Mouse (Mus musculus): ENCODE measurements around the gene Clic5. TPM values are rescaled to one million over a fixed set of nuclear protein-coding genes. Genes with fewer than 3 reads are reported as not detected.

Clic5 gene
- total and polyA plus RNA-seq, 2 experiments from 2014 or later, result 0.69 to 0.78 TPM

DNA sequence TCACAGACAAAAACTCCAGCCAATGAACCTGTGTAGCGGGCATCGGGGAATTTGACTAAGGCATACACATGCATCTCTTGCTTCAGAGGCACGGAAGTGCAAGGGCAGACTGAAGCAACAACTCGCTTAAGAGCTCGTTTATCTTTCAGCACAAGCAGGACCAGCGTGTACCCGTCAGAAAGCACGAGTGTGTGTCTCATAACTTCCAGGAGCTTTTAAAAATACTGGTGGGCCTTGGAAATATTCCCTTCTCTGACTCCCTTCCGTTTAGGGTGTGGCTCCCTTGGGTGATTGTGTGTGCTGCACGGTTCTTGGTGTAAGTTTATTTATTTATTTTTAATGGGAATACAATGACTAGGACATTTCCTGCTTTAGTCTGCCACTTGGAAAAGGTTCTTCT, 41.7 kb downstream of the Clic5 start:
- Histone ChIP-seq H3K4me3 (ENCODE audit: low read length) (no peak overlapping the region), H3K27me3 (ENCODE audit: insufficient read depth, low read length) (no peaks in the 10 kb centered on the region), H3K36me3 (ENCODE audit: insufficient read depth, low read length) (no peaks in the 10 kb centered on the region), H3K4me2 (ENCODE audit: low read depth, low read length) (no peak overlapping the region), H3K9me3 (ENCODE audit: low read length) (peaks cover 3% of the 10 kb centered on the region; the same call in 1 of the 2 replicates), H3K4me1 (ENCODE audit: insufficient read depth, low read length) (no peaks in the 10 kb centered on the region), H3K27ac (no peak overlapping the region), H3K9ac (replicated peaks; ENCODE audit: low read length) (no peak overlapping the region)
- WGBS, result 77% methylated on average over 10 of the region's 10 CpGs
- TF ChIP-seq CTCF (IDR thresholded peaks at IDR 0.05; ENCODE audit: low read depth), result no peak
- DNase-seq (ENCODE audit: low spot score), result no peak
- ATAC-seq, result no peak

- Histone ChIP-seq H3K27me3 (ENCODE audit: insufficient read depth, low read length) (no peaks in the 10 kb centered on the region), H3K9ac (replicated peaks; ENCODE audit: low read length) (no peak overlapping the region), H3K4me3 (ENCODE audit: low read length) (no peak overlapping the region), H3K27ac (peak overlapping the region; percentile 58; the same call in 1 of the 2 replicates), H3K9me3 (ENCODE audit: low read length) (no peaks in the 10 kb centered on the region), H3K4me2 (ENCODE audit: low read depth, low read length) (peak overlapping the region; percentile 40), H3K4me1 (ENCODE audit: insufficient read depth, low read length) (no peaks in the 10 kb centered on the region), H3K36me3 (ENCODE audit: insufficient read depth, low read length) (no peaks in the 10 kb centered on the region)
- WGBS, result 12% methylated on average over 10 of the region's 10 CpGs
- 0 out of 2 replicates have a peak, but pooled peaks have one; percentile 59 for ATAC-seq
- no peak for DNase-seq (ENCODE audit: low spot score)
- TF ChIP-seq CTCF (IDR thresholded peaks at IDR 0.05; ENCODE audit: low read depth), result no peak
Measured at GRCm38 (mm10) chr17:44239030-44239721, 50.8 kb downstream of the Clic5 start.

DNA sequence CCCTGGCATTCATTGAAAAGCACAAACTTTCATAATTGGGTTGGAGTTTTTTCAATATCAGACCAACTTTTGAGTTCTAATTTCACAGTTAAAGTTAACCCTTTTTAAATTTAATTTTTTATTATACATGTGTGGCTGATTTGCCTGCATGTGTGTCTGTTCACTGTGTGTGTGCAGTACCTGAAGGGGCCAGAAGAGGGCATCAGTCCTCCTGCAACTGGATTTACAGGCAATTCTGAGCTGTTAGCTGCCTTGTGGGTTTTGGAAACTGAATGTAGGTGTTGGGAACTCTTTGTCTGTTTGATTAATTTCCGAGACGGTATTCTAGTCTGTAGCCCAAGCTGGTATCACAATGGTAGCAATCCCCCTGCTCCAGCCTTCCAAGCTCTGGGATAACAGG, 52.4 kb downstream of the Clic5 start:
- H3K4me3 ChIP-seq (ENCODE audit: low read length), result no peak overlapping the region
- H3K4me2 ChIP-seq (ENCODE audit: low read depth, low read length), result no peak overlapping the region
- H3K9ac ChIP-seq (replicated peaks; ENCODE audit: low read length), result no peak overlapping the region
- WGBS, result 98% methylated on average over 2 of the region's 2 CpGs
- no peaks in the 10 kb centered on the region for H3K9me3 ChIP-seq (ENCODE audit: low read length)
- H3K36me3 ChIP-seq (ENCODE audit: insufficient read depth, low read length), result no peaks in the 10 kb centered on the region
- ATAC-seq (no peak), DNase-seq (ENCODE audit: low spot score) (no peak)
- H3K27me3 ChIP-seq (ENCODE audit: insufficient read depth, low read length), result no peaks in the 10 kb centered on the region
- H3K27ac ChIP-seq, result no peak overlapping the region
- H3K4me1 ChIP-seq (ENCODE audit: insufficient read depth, low read length), result no peaks in the 10 kb centered on the region
- peak; percentile 44 for TF ChIP-seq CTCF (IDR thresholded peaks at IDR 0.05; ENCODE audit: low read depth)

DNA sequence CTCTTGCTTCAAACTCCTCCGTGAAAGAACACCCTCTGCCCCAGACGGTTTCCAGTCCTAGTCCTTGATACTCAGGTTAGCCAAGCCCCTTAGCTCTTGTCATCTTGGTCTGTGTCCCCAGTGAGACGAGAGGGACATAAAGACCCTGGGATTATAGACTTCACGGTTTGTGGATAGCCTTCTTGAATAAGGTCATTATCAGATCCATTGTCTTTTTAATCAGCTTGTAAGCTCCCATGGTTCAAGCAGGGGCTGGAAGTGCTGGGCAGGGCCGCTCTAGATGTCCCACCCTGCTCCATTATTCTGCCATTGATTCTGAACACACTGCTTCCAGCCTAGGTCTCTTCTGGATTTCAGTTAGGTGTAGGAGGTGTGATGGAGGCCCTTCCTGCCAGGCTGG, 55.7 kb downstream of the Clic5 start:
- Histone ChIP-seq H3K4me2 (ENCODE audit: low read depth, low read length) (no peak overlapping the region), H3K9me3 (ENCODE audit: low read length) (no peaks in the 10 kb centered on the region), H3K9ac (replicated peaks; ENCODE audit: low read length) (no peak overlapping the region), H3K27ac (no peak overlapping the region), H3K4me3 (ENCODE audit: low read length) (no peak overlapping the region), H3K36me3 (ENCODE audit: insufficient read depth, low read length) (no peaks in the 10 kb centered on the region), H3K4me1 (ENCODE audit: insufficient read depth, low read length) (no peaks in the 10 kb centered on the region), H3K27me3 (ENCODE audit: insufficient read depth, low read length) (no peaks in the 10 kb centered on the region)
- DNase-seq (ENCODE audit: low spot score) (no peak), ATAC-seq (no peak)
- WGBS, result 28% methylated on average over 5 of the region's 5 CpGs
- no peak for TF ChIP-seq CTCF (IDR thresholded peaks at IDR 0.05; ENCODE audit: low read depth)

GRCm38 (mm10) chr17:44244625-44245024, 56.2 kb downstream of the Clic5 start:
- no peak overlapping the region for H3K4me3 ChIP-seq (ENCODE audit: low read length)
- H3K9me3 ChIP-seq (ENCODE audit: low read length), result no peaks in the 10 kb centered on the region
- no peaks in the 10 kb centered on the region for H3K4me1 ChIP-seq (ENCODE audit: insufficient read depth, low read length)
- no peak overlapping the region for H3K4me2 ChIP-seq (ENCODE audit: low read depth, low read length)
- peak; percentile 53 for DNase-seq (ENCODE audit: low spot score)
- ATAC-seq, result peak; percentile 55; the same call in 1 of the 2 replicates
- no peaks in the 10 kb centered on the region for H3K36me3 ChIP-seq (ENCODE audit: insufficient read depth, low read length)
- no peak overlapping the region for H3K27ac ChIP-seq
- no peaks in the 10 kb centered on the region for H3K27me3 ChIP-seq (ENCODE audit: insufficient read depth, low read length)
- WGBS, result 22% methylated on average over 7 of the region's 7 CpGs
- TF ChIP-seq CTCF (IDR thresholded peaks at IDR 0.05; ENCODE audit: low read depth), result peak; percentile 54
- H3K9ac ChIP-seq (replicated peaks; ENCODE audit: low read length), result no peak overlapping the region

DNA sequence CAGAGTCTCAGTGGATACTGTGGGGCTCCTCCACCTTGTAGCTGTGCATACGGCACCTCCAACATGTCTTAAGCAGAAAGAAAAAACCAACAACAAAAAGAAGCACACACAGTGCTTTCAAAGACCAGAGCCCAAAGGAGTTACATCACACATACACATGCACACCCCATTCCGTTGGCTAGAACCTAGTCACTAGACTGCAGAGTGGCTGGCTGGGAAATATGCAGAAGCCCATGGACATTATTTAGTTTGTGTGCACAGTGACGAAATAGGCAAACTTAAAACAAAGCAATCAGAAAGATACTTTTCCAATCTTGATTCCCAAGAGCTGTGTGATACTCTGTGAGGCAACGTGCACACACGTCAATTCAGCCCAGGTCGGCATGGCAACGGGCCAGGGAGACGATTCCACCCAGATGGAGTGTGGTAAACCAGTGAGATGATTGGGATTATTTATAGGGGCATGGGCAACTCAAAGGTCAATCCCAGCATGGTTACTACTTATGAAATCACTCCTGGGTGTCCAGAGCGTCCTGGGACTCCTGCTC, 57.8 kb downstream of the Clic5 start:
- no peak for TF ChIP-seq CTCF (IDR thresholded peaks at IDR 0.05; ENCODE audit: low read depth)

GRCm38 (mm10) chr17:44249544-44249943, 61.2 kb downstream of the Clic5 start:
- Histone ChIP-seq H3K4me2 (ENCODE audit: low read depth, low read length) (no peak overlapping the region), H3K36me3 (ENCODE audit: insufficient read depth, low read length) (no peaks in the 10 kb centered on the region), H3K27ac (no peak overlapping the region), H3K9ac (replicated peaks; ENCODE audit: low read length) (no peak overlapping the region), H3K4me1 (ENCODE audit: insufficient read depth, low read length) (no peaks in the 10 kb centered on the region), H3K9me3 (ENCODE audit: low read length) (no peaks in the 10 kb centered on the region), H3K4me3 (ENCODE audit: low read length) (no peak overlapping the region), H3K27me3 (ENCODE audit: insufficient read depth, low read length) (no peaks in the 10 kb centered on the region)
- WGBS, result 76% methylated on average over 4 of the region's 4 CpGs
- no peak for ATAC-seq
- TF ChIP-seq CTCF (IDR thresholded peaks at IDR 0.05; ENCODE audit: low read depth), result no peak
- DNase-seq (ENCODE audit: low spot score), result no peak

More for the DNA sequence above, 57.8 kb downstream of the Clic5 start:
- Histone ChIP-seq H3K9me3 (ENCODE audit: low read length) (no peaks in the 10 kb centered on the region), H3K36me3 (ENCODE audit: insufficient read depth, low read length) (no peaks in the 10 kb centered on the region), H3K27ac (no peak overlapping the region), H3K4me1 (ENCODE audit: insufficient read depth, low read length) (no peaks in the 10 kb centered on the region), H3K27me3 (ENCODE audit: insufficient read depth, low read length) (no peaks in the 10 kb centered on the region), H3K4me2 (ENCODE audit: low read depth, low read length) (no peak overlapping the region), H3K9ac (replicated peaks; ENCODE audit: low read length) (no peak overlapping the region), H3K4me3 (ENCODE audit: low read length) (no peak overlapping the region)
- no peak for ATAC-seq
- 67% methylated on average over 9 of the region's 9 CpGs for WGBS
- no peak for DNase-seq (ENCODE audit: low spot score)

Data from hindbrain, postnatal 0 days (tissue).